Mouse (Mus musculus) macrophage (primary cell): ENCODE data around the gene Pde9a. TPM values are rescaled to one million over a fixed set of nuclear protein-coding genes. Genes with fewer than 3 reads are reported as not detected.

Experiments used
- H3K27ac ChIP-seq: fragments of 350-480 bp; formaldehyde crosslinking; 2 replicates; pipeline ENCODE4 v1.9.0; 2021
- H3K36me3 ChIP-seq: fragments of 350-480 bp; formaldehyde crosslinking; 2 replicates; pipeline ENCODE4 v1.9.0; 2021; ENCODE audit errors: inconsistent target
- H3K4me3 ChIP-seq: fragments of 350-480 bp; formaldehyde crosslinking; 2 replicates; pipeline ENCODE4 v1.9.0; 2021; ENCODE audit errors: inconsistent target
- H3K79me2 ChIP-seq: fragments of 350-480 bp; formaldehyde crosslinking; 2 replicates; pipeline ENCODE4 v1.9.0; 2021; ENCODE audit errors: inconsistent target
- WGBS: methylation state at CpG from one replicate; pipeline ENCODE4 v1.1.7; 2026; ENCODE audit warnings: inconsistent platforms; ENCODE audit not compliant: missing documents; 5-methylcytosine and 5-hydroxymethylcytosine counted together
- polyA plus RNA-seq: library from polyadenylated mRNA; stranded (reverse); fragments of 250-400 nt; gene quantifications from 3 replicates; pipeline ENCODE4 v1.2.4, GENCODE M21; 2018; ENCODE audit warnings: inconsistent platforms

Pde9a gene
- polyA plus RNA-seq, 1 experiment from 2014 or later: not detected

DNA sequence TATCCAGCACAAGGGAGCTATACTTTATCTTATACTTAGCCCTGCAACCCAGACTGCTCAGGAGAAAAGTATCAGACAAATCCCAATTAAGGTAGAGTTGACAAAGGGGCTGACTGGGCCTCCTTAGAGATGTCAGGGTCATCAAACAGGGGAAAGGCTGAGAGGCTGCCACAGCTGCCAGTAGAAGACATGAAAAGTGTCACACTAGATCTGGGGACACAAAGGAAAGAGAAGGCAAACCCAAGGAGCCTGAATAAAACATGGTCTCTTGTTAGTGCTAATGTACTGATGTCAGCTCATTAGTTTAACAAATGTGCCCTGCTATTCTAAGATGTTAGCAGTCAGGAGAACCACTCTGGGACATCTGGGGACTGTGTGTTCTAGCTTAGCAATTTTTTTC lies 15.1 kb upstream of the Pde9a start:
- no peaks in the 10 kb centered on the region for H3K36me3 ChIP-seq
- no peaks in the 10 kb centered on the region for H3K79me2 ChIP-seq
- H3K4me3 ChIP-seq: no peak overlapping the region
- no peak overlapping the region for H3K27ac ChIP-seq

- no peaks in the 10 kb centered on the region for H3K36me3 ChIP-seq
- H3K27ac ChIP-seq: no peak overlapping the region
- no peaks in the 10 kb centered on the region for H3K79me2 ChIP-seq
- WGBS: 11% methylated on average over 7 of the region's 7 CpGs
- H3K4me3 ChIP-seq: no peak overlapping the region
These were observed 8.0 kb upstream of the Pde9a start for GRCm38 (mm10) chr17:31377961-31378360.

DNA sequence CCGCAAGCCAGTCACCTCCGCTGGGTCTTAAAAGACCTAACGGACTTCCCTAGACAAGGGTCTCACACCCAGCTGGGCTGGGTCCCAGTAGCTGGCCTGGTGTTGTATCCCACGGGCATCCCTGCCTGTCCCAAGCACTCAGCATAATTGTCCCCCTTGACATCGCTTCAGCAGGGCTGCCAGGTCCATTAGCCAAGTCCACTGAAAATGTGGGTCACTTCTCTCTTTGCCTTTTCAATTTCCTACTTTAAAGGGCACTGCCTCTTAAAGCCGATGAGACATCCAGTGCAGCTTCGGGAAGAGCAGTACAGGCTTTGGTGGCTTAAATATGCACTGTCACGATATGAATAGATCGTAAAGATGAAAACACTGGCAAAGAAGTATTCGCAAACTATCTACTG lies 7.6 kb upstream of the Pde9a start:
- H3K4me3 ChIP-seq: no peak overlapping the region
- H3K79me2 ChIP-seq: no peaks in the 10 kb centered on the region
- WGBS: 65% methylated on average over 10 of the region's 10 CpGs
- no peak overlapping the region for H3K27ac ChIP-seq
- H3K36me3 ChIP-seq: no peaks in the 10 kb centered on the region

- H3K4me3 ChIP-seq: no peak overlapping the region
- no peak overlapping the region for H3K27ac ChIP-seq
- no peaks in the 10 kb centered on the region for H3K79me2 ChIP-seq
- WGBS: 33% methylated on average over 1 of the region's 2 CpGs
- H3K36me3 ChIP-seq: no peaks in the 10 kb centered on the region
These were observed 6.9 kb upstream of the Pde9a start for GRCm38 (mm10) chr17:31379086-31379485.

- Histone ChIP-seq H3K79me2 (no peaks in the 10 kb centered on the region), H3K4me3 (no peak overlapping the region), H3K36me3 (no peaks in the 10 kb centered on the region), H3K27ac (no peak overlapping the region)
- WGBS: 80% methylated on average over 8 of the region's 8 CpGs
These were observed 6.1 kb upstream of the Pde9a start for GRCm38 (mm10) chr17:31379863-31380262.

DNA sequence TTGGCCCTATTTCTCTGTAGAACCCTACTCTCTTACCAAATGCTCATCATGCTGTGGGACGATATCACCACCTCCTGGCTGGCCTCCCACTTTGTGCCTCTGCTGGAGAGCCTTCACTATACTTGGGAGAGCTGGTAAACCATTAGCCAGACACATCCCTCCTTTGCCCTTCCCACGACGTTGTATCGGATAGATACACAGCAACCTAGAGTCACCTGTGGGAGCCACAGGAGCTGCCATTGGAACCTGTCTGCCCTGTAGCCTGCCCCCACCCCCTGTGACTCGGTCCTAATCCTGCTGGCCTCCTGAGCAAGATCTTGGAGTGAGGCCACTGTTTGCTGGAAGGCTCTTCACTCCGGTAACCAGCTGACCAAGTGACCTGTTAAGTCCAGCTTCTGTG lies 2.7 kb upstream of the Pde9a start:
- Histone ChIP-seq H3K27ac (no peak overlapping the region), H3K4me3 (no peak overlapping the region), H3K36me3 (no peaks in the 10 kb centered on the region), H3K79me2 (no peaks in the 10 kb centered on the region)
- WGBS: 84% methylated on average over 6 of the region's 6 CpGs

DNA sequence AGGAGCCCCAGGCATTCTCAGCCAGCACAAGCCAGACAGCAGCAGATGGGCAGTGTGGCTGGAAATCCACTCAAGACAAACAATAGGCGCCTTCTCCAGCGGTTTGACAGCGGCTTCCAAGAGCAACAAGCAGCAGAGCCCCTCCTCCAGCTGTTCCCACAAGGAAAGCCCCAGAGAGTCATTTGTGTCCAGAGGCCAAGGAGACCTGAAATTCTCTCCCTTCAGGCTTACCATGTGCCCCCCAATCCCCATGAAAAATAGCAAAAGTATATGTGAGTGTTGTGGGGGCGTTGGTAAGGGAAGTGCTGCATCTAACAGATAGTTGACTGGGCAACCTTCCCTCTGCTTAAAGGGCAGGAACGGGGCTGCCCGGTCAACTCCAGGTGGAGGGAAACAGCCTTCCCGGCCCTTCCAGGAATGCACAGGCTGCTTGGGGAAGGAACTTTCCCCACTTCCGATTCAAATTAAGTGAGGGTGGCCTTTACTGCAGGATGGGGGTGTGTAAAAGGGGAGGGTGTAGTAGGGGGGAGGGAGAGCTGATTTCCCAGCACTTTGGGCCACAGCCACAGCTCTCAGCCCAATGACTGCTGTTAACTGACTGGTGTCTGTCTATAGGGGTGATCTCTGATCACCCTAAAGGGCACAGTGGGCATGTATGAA lies 912 bp upstream of the Pde9a start:
- Histone ChIP-seq H3K36me3 (no peaks in the 10 kb centered on the region), H3K79me2 (no peaks in the 10 kb centered on the region), H3K4me3 (no peak overlapping the region), H3K27ac (no peak overlapping the region)
- 45% methylated on average over 7 of the region's 8 CpGs for WGBS

- no peaks in the 10 kb centered on the region for H3K36me3 ChIP-seq
- no peak overlapping the region for H3K4me3 ChIP-seq
- H3K27ac ChIP-seq: no peak overlapping the region
- no peaks in the 10 kb centered on the region for H3K79me2 ChIP-seq
- 6% methylated on average over 7 of the region's 7 CpGs for WGBS
These were observed 811 bp downstream of the Pde9a start for GRCm38 (mm10) chr17:31386766-31387275.

DNA sequence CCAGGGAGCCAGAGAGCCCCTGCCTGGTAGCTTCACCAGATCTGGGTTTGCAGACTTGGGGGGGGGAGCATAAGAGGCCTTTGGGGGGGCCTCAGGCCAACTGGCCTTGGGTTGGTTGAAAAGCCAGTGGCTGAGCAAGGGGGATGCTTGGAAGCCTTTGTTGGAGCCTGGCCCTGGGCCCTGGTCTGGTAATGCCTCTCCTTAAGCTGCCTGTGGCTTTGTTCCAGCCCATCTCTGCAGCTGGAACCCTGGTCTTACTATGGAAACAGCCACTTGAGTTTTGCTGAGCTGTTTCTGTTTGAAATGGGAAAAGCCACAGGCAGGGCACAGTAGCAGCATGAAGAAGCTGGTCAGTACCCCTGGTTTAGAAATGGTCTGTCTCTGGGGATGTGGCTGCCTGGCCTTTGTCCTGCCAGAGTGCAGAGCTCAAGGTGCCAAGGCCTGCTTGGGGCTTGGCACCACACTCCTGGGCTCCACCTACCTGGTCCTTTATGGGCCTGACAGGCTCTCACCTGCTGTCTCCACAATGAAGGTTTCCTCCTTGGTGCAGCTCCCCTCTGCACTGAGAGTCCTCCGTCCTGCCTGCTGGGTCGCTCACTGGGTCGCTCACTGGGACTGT lies 3.5 kb downstream of the Pde9a start:
- no peaks in the 10 kb centered on the region for H3K79me2 ChIP-seq
- no peak overlapping the region for H3K27ac ChIP-seq
- WGBS: 95% methylated on average over 3 of the region's 3 CpGs
- no peak overlapping the region for H3K4me3 ChIP-seq
- no peaks in the 10 kb centered on the region for H3K36me3 ChIP-seq

DNA sequence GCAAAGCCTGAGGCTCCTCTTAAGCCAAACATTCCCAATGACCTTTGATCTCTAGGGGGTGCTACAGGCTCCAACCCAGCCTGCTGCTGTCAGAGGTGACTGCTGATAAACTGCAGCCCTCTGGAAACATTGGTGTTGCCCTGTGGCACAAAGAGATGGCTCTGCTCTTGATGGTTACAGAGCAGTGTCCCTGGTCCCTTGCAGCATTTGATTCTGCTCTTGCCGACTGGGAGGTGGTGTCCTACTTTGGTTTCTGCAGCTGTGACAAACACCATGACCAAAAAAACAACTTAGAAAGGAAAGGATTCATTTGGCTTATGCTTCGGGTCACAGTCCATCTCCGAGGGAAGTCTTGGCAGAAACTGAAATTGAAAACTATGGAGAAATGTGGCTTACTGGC lies 5.5 kb downstream of the Pde9a start:
- WGBS: 88% methylated on average over 3 of the region's 3 CpGs
- H3K27ac ChIP-seq: no peak overlapping the region

DNA sequence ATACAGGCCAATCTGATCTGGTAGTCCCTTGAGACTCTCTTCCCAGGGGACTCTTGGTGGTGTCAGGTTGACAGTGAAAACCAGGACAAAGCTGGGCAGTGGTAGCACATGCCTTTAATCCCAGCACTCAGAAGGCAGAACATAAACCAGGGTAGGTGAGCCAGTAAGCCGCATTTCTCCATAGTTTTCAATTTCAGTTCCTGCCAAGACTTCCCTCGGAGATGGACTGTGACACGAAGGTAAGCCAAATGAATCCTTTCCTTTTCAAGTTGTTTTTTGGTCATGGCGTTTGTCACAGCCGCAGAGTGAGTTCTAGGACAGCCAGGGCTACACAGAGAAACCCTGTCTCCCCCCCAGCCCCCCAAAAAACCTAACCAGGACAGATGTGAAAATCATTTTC lies 6.0 kb downstream of the Pde9a start:
- no peak overlapping the region for H3K27ac ChIP-seq
- H3K36me3 ChIP-seq: no peaks in the 10 kb centered on the region
- 85% methylated on average over 5 of the region's 5 CpGs for WGBS
- no peaks in the 10 kb centered on the region for H3K79me2 ChIP-seq
- H3K4me3 ChIP-seq: no peak overlapping the region

More for the DNA sequence above, 5.5 kb downstream of the Pde9a start:
- no peak overlapping the region for H3K4me3 ChIP-seq
- H3K36me3 ChIP-seq: no peaks in the 10 kb centered on the region
- no peaks in the 10 kb centered on the region for H3K79me2 ChIP-seq

DNA sequence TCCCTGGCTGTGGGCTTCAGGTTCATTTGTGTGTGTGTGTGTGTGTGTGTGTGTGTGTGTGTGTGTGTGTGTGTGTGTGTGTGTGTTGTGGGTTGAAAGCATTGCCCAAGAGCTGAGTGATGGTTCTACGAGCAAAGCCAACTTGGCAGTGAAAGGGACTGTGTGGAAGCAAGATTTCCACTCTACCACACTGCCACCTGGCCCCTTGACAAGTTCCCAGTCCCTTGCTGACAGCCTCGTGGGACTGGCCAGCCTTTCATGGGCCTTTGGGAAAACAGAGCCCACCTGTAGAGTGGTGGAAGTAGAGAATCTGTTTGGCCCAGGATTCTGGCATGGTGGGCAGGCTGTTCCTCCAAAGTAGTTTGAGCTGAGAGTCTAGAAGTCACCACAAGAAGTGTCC lies 7.8 kb downstream of the Pde9a start:
- Histone ChIP-seq H3K4me3 (no peak overlapping the region), H3K27ac (no peak overlapping the region), H3K36me3 (no peaks in the 10 kb centered on the region), H3K79me2 (no peaks in the 10 kb centered on the region)
- WGBS: 42% methylated on average over 2 of the region's 2 CpGs

DNA sequence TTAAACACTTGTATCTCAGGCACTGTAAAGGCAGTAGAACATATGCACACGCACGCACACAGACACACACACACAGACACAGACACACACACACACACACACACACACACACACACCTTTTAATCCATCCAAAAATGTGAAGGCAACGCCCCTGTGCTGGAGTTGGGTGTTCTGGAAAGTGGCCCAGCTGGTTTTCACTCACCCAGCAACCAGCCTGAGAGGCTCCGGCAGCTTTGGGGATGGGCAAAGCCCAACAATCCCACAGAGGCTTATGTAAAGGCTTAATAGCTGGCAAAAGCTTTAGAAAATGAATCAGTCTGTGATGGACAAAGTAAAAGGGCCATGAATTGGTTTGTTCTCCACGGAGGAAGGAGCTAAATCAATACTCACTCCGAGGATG lies 14.3 kb downstream of the Pde9a start:
- WGBS: 97% methylated on average over 5 of the region's 6 CpGs
- H3K27ac ChIP-seq: no peak overlapping the region
- no peaks in the 10 kb centered on the region for H3K36me3 ChIP-seq
- H3K4me3 ChIP-seq: no peak overlapping the region
- no peaks in the 10 kb centered on the region for H3K79me2 ChIP-seq

GRCm38 (mm10) chr17:31401160-31401559 lies 15.2 kb downstream of the Pde9a start:
- Histone ChIP-seq H3K4me3 (no peak overlapping the region), H3K79me2 (no peaks in the 10 kb centered on the region), H3K36me3 (no peaks in the 10 kb centered on the region), H3K27ac (no peak overlapping the region)
- 88% methylated on average over 3 of the region's 3 CpGs for WGBS

DNA sequence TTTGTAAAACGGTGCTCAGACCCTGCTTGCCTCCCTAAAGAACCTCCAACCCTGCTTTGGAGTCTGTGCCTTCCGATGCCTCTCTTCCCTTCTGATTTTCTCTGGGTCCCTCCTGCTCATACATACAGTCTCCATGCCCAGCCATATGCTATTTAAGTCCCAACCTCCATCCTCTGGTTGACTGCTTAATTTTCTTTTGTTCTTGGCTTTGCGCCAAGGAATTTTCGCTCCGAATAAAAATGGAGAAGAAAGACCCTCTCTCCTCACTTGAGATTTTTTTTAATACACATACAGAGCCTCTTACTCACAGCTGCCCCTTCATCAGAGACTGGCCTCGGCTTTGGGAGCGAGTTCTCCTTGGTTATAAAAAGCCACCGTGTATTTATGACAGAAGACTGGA lies 16.7 kb downstream of the Pde9a start:
- H3K36me3 ChIP-seq: no peaks in the 10 kb centered on the region
- no peak overlapping the region for H3K27ac ChIP-seq
- WGBS: 92% methylated on average over 7 of the region's 8 CpGs
- no peaks in the 10 kb centered on the region for H3K79me2 ChIP-seq
- H3K4me3 ChIP-seq: no peak overlapping the region
